Mouse (Mus musculus): Measurements from ENCODE around the gene Ubr7. TPM values are rescaled to one million over a fixed set of nuclear protein-coding genes. Genes with fewer than 3 reads are reported as not detected.

The Ubr7 gene
- polyA plus RNA-seq, 1 experiment, result 14.4 TPM

DNA sequence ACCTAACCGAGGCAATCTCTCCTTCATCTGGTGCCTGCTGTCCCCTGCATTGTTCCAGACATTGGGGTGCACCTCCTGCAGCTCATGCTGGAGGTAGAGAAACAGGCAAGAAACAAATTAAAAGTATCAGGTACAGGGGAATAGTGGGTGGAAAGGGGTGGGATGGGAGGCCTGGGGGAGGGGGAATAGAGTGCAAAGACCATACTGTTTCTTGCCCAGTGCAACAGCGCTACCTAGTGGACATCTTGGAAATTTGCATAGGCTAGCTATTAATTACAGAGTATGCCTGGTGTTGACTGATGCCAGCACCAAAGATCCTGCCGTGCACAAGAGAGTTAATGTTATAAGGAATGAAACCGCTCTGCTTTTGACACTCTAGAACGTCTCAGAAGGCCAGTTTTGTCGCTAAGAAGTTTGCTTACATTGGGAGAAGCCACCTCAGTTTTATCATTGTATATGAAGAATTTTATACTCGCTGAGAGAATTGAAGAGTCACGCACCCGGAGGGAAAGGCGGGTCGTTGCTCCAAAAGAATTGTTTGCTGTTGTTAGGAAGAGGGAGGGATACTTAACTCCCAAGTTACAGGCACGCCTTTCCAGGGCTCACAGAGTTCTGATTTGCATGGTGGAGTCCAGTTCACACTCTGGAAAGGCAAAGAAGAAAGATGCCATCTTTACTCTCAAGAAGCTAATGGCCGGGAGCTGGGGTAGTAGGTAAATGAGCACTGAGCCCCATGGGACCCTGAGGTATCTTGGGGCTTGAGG, 38.0 kb upstream of the Ubr7 start:
- Histone ChIP-seq H3K4me3 (replicated peaks; ENCODE audit: control insufficient read depth, low read depth, low read length) (no peak overlapping the region), H3K27ac (ENCODE audit: control insufficient read depth, insufficient read depth, low read depth, low read length, poor library complexity) (no peak overlapping the region), H3K4me1 (ENCODE audit: control insufficient read depth, insufficient read depth, low read length) (no peaks in the 10 kb centered on the region; the same call in 1 of the 2 replicates)
- WGBS, result 44% methylated on average over 13 of the region's 13 CpGs
- TF ChIP-seq POLR2A (IDR thresholded peaks at IDR 0.05; ENCODE audit: borderline replicate concordance, control insufficient read depth, low read depth, low read length) (no peak), CTCF (IDR thresholded peaks at IDR 0.05; ENCODE audit: control insufficient read depth, insufficient read depth, low read length) (peak; percentile 55)

DNA sequence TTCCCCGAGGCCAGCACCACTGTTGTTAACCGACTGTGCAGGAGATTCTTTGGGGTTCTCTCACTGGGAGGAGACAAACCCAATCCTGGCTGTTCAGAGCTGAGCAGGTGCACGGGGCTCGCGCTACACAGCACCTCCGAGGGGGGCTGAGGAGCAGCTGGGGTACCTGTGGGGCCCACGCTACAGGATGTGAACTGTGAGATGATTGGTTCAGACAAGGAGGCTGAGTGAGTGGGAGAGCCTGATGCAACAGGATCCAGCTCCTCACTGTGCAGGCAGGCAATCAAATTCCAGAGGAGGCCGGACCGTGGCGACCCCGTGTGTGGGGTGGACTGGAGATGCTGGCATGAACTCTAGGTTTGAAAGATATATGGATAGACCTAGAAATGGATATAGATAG, 35.3 kb upstream of the Ubr7 start:
- Histone ChIP-seq H3K4me3 (replicated peaks; ENCODE audit: control insufficient read depth, low read depth, low read length) (no peak overlapping the region), H3K27ac (ENCODE audit: control insufficient read depth, insufficient read depth, low read depth, low read length, poor library complexity) (no peak overlapping the region), H3K4me1 (ENCODE audit: control insufficient read depth, insufficient read depth, low read length) (no peaks in the 10 kb centered on the region)
- TF ChIP-seq POLR2A (IDR thresholded peaks at IDR 0.05; ENCODE audit: borderline replicate concordance, control insufficient read depth, low read depth, low read length), result no peak
- TF ChIP-seq CTCF (IDR thresholded peaks at IDR 0.05; ENCODE audit: control insufficient read depth, insufficient read depth, low read length), result no peak
- 83% methylated on average over 11 of the region's 11 CpGs for WGBS

DNA sequence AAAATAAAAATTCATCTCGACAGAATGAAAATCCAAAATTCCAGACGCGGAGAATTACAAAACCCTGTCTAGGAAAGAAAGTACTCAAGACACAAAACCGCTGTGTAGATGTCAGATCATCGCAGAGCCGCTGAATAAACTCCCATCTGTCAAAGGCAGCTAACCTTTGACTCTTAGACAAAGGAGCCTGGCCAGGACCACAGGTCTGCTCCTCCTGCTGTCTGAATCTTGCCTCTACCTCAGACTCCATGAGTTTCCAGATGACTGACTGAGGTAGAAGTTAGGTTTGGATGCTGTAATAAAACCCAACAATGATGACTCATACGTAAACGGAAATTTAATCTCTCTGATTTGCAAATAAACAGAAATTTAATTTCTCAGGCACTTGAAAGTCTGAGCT, 34.8 kb upstream of the Ubr7 start:
- TF ChIP-seq CTCF (IDR thresholded peaks at IDR 0.05; ENCODE audit: control insufficient read depth, insufficient read depth, low read length) (no peak), POLR2A (IDR thresholded peaks at IDR 0.05; ENCODE audit: borderline replicate concordance, control insufficient read depth, low read depth, low read length) (no peak)
- 85% methylated on average over 8 of the region's 8 CpGs for WGBS
- H3K27ac ChIP-seq (ENCODE audit: control insufficient read depth, insufficient read depth, low read depth, low read length, poor library complexity), result no peak overlapping the region

DNA sequence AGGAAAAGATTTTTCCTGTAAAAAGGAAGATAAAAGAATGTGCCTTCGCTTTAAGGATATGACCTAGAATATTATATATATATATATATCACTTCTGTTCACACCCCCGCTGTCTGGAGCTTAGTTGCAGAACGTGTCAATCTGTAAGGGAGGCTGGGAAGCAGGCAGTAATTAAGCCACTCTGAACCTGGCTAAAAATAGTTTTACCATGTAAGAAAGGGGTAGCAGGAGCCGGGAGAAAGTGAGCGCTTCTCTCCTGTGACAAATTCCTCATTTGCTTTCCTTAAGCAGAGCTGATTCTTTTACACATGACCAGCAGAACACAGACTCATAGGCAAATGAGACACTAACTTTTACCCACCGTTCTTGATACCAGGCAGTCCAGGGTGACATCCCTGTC, 33.9 kb upstream of the Ubr7 start:
- TF ChIP-seq POLR2A (IDR thresholded peaks at IDR 0.05; ENCODE audit: borderline replicate concordance, control insufficient read depth, low read depth, low read length) (no peak), CTCF (IDR thresholded peaks at IDR 0.05; ENCODE audit: control insufficient read depth, insufficient read depth, low read length) (no peak)
- WGBS, result 62% methylated on average over 6 of the region's 6 CpGs
- Histone ChIP-seq H3K4me1 (ENCODE audit: control insufficient read depth, insufficient read depth, low read length) (no peaks in the 10 kb centered on the region), H3K27ac (ENCODE audit: control insufficient read depth, insufficient read depth, low read depth, low read length, poor library complexity) (no peak overlapping the region), H3K4me3 (replicated peaks; ENCODE audit: control insufficient read depth, low read depth, low read length) (no peak overlapping the region)

More for the DNA sequence above, 34.8 kb upstream of the Ubr7 start:
- Histone ChIP-seq H3K4me3 (replicated peaks; ENCODE audit: control insufficient read depth, low read depth, low read length) (no peak overlapping the region), H3K4me1 (ENCODE audit: control insufficient read depth, insufficient read depth, low read length) (no peaks in the 10 kb centered on the region)

DNA sequence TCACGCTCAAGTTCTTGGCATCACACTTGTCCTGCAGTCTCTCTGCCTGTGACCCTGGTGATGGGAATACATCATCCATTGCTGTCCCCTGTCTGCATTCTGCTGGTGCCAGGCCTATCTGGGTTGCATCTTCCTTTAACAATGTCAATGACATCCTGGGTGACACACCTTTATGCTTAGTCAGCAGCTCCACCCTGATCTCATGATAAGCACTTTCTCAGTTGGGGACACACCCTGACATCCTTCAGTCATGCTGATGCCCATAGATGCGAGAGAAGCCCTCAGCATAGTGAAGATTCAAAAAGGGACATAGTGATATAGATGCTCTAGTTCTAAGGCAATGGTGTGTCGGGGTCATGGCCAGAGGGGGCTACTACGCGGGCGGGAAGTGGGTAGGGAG, 32.6 kb upstream of the Ubr7 start:
- no peak overlapping the region for H3K27ac ChIP-seq (ENCODE audit: control insufficient read depth, insufficient read depth, low read depth, low read length, poor library complexity)
- WGBS, result 83% methylated on average over 6 of the region's 6 CpGs
- no peaks in the 10 kb centered on the region for H3K4me1 ChIP-seq (ENCODE audit: control insufficient read depth, insufficient read depth, low read length)
- TF ChIP-seq POLR2A (IDR thresholded peaks at IDR 0.05; ENCODE audit: borderline replicate concordance, control insufficient read depth, low read depth, low read length) (no peak), CTCF (IDR thresholded peaks at IDR 0.05; ENCODE audit: control insufficient read depth, insufficient read depth, low read length) (no peak)
- no peak overlapping the region for H3K4me3 ChIP-seq (replicated peaks; ENCODE audit: control insufficient read depth, low read depth, low read length)

DNA sequence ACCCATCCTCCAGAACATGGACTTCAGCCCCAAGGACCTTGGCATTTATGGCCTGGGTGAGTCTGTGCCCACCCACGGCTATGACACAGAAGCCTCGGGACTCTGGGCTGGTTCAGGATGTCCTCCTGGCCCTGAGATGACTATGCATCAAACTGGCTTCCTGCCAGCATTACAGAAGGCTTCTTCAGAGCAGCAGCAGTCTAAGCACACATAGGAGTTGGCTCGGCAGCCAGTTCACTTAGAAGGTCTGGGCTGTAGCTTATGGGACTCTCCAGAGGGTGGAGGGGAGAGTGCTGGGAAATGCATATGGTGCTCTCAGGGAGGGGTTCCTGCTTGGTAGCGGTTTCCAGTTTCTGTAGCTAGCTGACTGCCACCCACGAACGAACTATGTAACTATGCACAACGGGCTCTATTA, 32.0 kb upstream of the Ubr7 start:
- TF ChIP-seq CTCF (IDR thresholded peaks at IDR 0.05; ENCODE audit: control insufficient read depth, insufficient read depth, low read length) (no peak), POLR2A (IDR thresholded peaks at IDR 0.05; ENCODE audit: borderline replicate concordance, control insufficient read depth, low read depth, low read length) (no peak)
- no peaks in the 10 kb centered on the region; the same call in 1 of the 2 replicates for H3K4me1 ChIP-seq (ENCODE audit: control insufficient read depth, insufficient read depth, low read length)
- H3K4me3 ChIP-seq (replicated peaks; ENCODE audit: control insufficient read depth, low read depth, low read length), result no peak overlapping the region
- 59% methylated on average over 7 of the region's 7 CpGs for WGBS
- no peak overlapping the region for H3K27ac ChIP-seq (ENCODE audit: control insufficient read depth, insufficient read depth, low read depth, low read length, poor library complexity)

DNA sequence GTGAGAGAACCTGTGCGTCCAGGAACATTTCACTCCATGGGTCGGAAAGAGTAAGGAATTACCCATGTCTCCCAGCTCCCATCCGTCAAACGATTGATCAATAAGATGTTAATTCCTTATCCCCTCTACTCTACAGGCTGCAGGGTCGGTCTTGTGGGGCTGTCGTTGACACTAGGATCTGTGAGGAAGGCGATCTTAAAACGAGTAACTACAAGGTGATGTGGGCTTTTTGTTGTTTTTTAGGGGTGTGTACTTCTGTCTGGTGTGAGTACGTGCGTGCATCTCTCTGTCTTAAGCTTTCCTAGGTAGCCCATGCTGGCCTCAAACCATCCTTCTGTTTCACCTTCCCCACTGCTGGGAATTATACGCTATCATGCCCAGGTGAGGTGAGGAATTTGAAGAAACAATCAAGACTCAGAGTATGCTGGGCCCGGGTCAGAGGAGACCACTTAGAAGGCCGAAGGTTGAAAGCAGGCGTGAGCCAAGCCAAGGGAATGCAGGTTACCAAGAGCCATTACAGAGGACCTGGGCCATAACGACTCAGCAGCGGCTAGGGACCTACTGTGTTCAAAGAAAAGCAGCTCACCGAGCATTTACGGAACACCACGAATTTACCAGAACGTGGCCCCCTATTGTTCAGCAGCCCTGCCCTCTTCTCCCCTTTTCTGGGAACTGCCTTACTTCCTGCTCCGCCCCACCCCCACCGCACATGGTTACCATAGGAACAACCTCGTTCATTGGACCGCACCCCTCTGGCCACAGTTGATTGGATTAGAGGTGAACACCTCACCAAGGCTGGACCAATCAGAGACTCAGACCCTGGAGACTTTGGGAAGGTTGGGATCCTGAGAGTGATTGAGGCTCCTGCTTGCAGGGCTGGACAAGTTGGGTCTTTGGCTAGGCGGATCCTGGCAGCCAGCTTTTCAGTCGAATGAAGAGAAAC, 27.6 kb upstream of the Ubr7 start:
- no peak overlapping the region for H3K27ac ChIP-seq (ENCODE audit: control insufficient read depth, insufficient read depth, low read depth, low read length, poor library complexity)
- no peak overlapping the region for H3K4me3 ChIP-seq (replicated peaks; ENCODE audit: control insufficient read depth, low read depth, low read length)
- no peaks in the 10 kb centered on the region; the same call in 1 of the 2 replicates for H3K4me1 ChIP-seq (ENCODE audit: control insufficient read depth, insufficient read depth, low read length)
- TF ChIP-seq POLR2A (IDR thresholded peaks at IDR 0.05; ENCODE audit: borderline replicate concordance, control insufficient read depth, low read depth, low read length), result no peak
- no peak for TF ChIP-seq CTCF (IDR thresholded peaks at IDR 0.05; ENCODE audit: control insufficient read depth, insufficient read depth, low read length)
- WGBS, result 43% methylated on average over 26 of the region's 26 CpGs
